20 mouse cellular contexts compared by ENCODE assay signal in the genomic region with DNA sequence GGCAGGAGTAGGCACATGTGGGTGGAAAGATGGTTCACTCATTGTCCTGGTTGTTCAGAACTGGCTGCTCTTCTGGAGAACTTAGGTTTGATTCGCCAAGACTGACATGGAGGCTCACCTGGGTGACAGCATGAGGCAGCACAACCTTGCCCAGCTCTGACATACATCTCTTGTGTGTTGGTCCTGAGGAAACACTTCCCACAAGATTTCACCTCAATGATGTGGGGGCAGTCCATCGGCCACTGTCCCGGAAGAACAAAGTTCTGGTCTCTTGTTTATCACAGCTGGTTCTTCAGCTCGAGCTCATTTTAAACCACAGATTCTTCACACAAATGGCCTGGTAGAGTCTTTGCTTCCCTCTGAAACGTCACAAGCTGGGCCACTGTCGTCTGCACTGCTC.
"Had no signal": no experiment of that assay in that cellular context is flagged by ENCODE, and none has a peak within 500 bp of the region (broad histone marks: within the 10 kb centered on the region; RNA-seq: fewer than 3 reads in every experiment).

No protein-coding gene starts in this region.

- H3K4me1 ChIP-seq: kidney, embryonic 15.5 days; neural tube, embryonic 12.5 days had no signal

- H3K36me3 ChIP-seq: intestine, embryonic 15.5 days; neural tube, embryonic 12.5 days; neural tube, embryonic 15.5 days; stomach, embryonic 15.5 days had no signal

- H3K9me3 ChIP-seq: intestine, embryonic 15.5 days; stomach, embryonic 15.5 days had no signal

- H3K4me3 ChIP-seq: intestine, embryonic 15.5 days; kidney, embryonic 15.5 days; left cerebral cortex, adult 2 months; neural tube, embryonic 12.5 days; neural tube, embryonic 15.5 days; stomach, embryonic 15.5 days had no signal

- DNase-seq: kidney, adult 11 months; kidney, adult 8-10 months; kidney, postnatal 10 days; kidney, postnatal 36 days; layer of hippocampus, postnatal 36 days; lung, adult 2 months; lung, postnatal 14 days; lung, postnatal 4 days; midbrain, embryonic 14.5 days; right cerebral cortex, adult 18-20 months; right cerebral cortex, postnatal 14 days; spleen, adult 18-20 months had no signal

- H3K27ac ChIP-seq: intestine, embryonic 15.5 days; kidney, embryonic 15.5 days; left cerebral cortex, adult 2 months; neural tube, embryonic 12.5 days; neural tube, embryonic 15.5 days; stomach, embryonic 15.5 days had no signal

- ATAC-seq: intestine, embryonic 15.5 days had no signal

- H3K4me2 ChIP-seq: intestine, embryonic 15.5 days; kidney, embryonic 15.5 days; midbrain, embryonic 11.5 days; neural tube, embryonic 12.5 days; neural tube, embryonic 15.5 days; stomach, embryonic 15.5 days had no signal

- H3K9ac ChIP-seq: intestine, embryonic 15.5 days; kidney, embryonic 15.5 days; liver, embryonic 14.5 days; neural tube, embryonic 12.5 days; neural tube, embryonic 15.5 days; stomach, embryonic 15.5 days had no signal

- H3K27me3 ChIP-seq: intestine, embryonic 15.5 days; kidney, embryonic 15.5 days; neural tube, embryonic 12.5 days; neural tube, embryonic 15.5 days; stomach, embryonic 15.5 days had no signal
